ENCODE assay signal across 32 mouse cellular contexts in genomic region chr14:122387781-122388180, GRCm38 (mm10).
"Had no signal": no experiment of that assay in that cellular context is flagged by ENCODE, and none has a peak within 500 bp of the region (broad histone marks: within the 10 kb centered on the region; RNA-seq: fewer than 3 reads in every experiment).

No protein-coding gene starts in this region.

- DNase-seq: left cerebral cortex, postnatal 4 days; liver; liver, embryonic 13.5 days; lung, adult 18-20 months; lung, adult 2 months; lung, embryonic 14.5 days; lung, postnatal 10 days; lung, postnatal 14 days; lung, postnatal 36 days; lung, postnatal 4 days; midbrain, embryonic 14.5 days had no signal

- H3K4me1 ChIP-seq: limb, embryonic 15.5 days; liver, embryonic 12.5 days; liver, embryonic 13.5 days; liver, embryonic 15.5 days; lung, embryonic 15.5 days; megakaryocyte, embryonic 14.5 days; midbrain, embryonic 15.5 days had no signal

- ATAC-seq: liver, embryonic 12.5 days; liver, postnatal 0 days; lung, postnatal 0 days; midbrain, embryonic 13.5 days; midbrain, embryonic 15.5 days; midbrain, embryonic 16.5 days had no signal

- H3K36me3 ChIP-seq: limb, embryonic 10.5 days; limb, embryonic 12.5 days; limb, embryonic 13.5 days; limb, embryonic 15.5 days; liver, embryonic 12.5 days; liver, embryonic 13.5 days; liver, embryonic 15.5 days; lung, embryonic 15.5 days; midbrain, embryonic 10.5 days; midbrain, embryonic 12.5 days; midbrain, embryonic 13.5 days; midbrain, embryonic 15.5 days; neural tube, embryonic 12.5 days had no signal

- H3K9ac ChIP-seq: limb, embryonic 12.5 days; limb, embryonic 13.5 days; limb, embryonic 15.5 days; liver, embryonic 12.5 days; liver, embryonic 13.5 days; liver, embryonic 14.5 days; liver, embryonic 15.5 days; liver, postnatal 0 days; lung, embryonic 14.5 days; lung, embryonic 15.5 days; midbrain, embryonic 12.5 days; midbrain, embryonic 13.5 days; midbrain, embryonic 15.5 days; neural tube, embryonic 12.5 days had no signal

- H3K9me3 ChIP-seq: limb, embryonic 10.5 days; limb, embryonic 12.5 days; limb, embryonic 13.5 days; limb, embryonic 15.5 days; liver, embryonic 12.5 days; liver, embryonic 13.5 days; liver, embryonic 15.5 days; lung, embryonic 15.5 days; megakaryocyte, embryonic 14.5 days; midbrain, embryonic 10.5 days; midbrain, embryonic 12.5 days; midbrain, embryonic 13.5 days; midbrain, embryonic 15.5 days; neural tube, embryonic 12.5 days had no signal

- H3K4me2 ChIP-seq: limb, embryonic 15.5 days; liver, embryonic 11.5 days; liver, embryonic 12.5 days; liver, embryonic 13.5 days; liver, embryonic 15.5 days; lung, embryonic 14.5 days; lung, embryonic 15.5 days; midbrain, embryonic 11.5 days; midbrain, embryonic 12.5 days; midbrain, embryonic 13.5 days; midbrain, embryonic 15.5 days; neural tube, embryonic 12.5 days had no signal

- H3K27me3 ChIP-seq: liver, embryonic 12.5 days; liver, embryonic 13.5 days; liver, embryonic 15.5 days; lung, embryonic 15.5 days; megakaryocyte, embryonic 14.5 days had no signal

- H3K4me3 ChIP-seq: limb, embryonic 10.5 days; limb, embryonic 12.5 days; limb, embryonic 13.5 days; limb, embryonic 15.5 days; liver, embryonic 12.5 days; liver, embryonic 13.5 days; liver, embryonic 15.5 days; lung, embryonic 15.5 days; megakaryocyte, embryonic 14.5 days; midbrain, embryonic 10.5 days; midbrain, embryonic 12.5 days; midbrain, embryonic 13.5 days; midbrain, embryonic 15.5 days; myocyte; neural tube, embryonic 12.5 days had no signal

- H3K27ac ChIP-seq: limb, embryonic 10.5 days; limb, embryonic 12.5 days; limb, embryonic 13.5 days; limb, embryonic 15.5 days; liver, embryonic 12.5 days; liver, embryonic 13.5 days; liver, embryonic 14.5 days; liver, embryonic 15.5 days; lung, embryonic 15.5 days; macrophage; midbrain, embryonic 10.5 days; midbrain, embryonic 12.5 days; midbrain, embryonic 15.5 days; neural tube, embryonic 12.5 days had no signal
